Mouse (Mus musculus) lung, postnatal 10 days (tissue): ENCODE results near the gene Nol9.
"Not testable (repeated sequence)": the region's sequence is repeated elsewhere in the genome, so short reads cannot be mapped to it uniquely, and the experiment has no call there.

Experiments
- DNase-seq: peaks from one replicate; pipeline ENCODE4 v3.0.0; 2021

Gene Nol9

DNA sequence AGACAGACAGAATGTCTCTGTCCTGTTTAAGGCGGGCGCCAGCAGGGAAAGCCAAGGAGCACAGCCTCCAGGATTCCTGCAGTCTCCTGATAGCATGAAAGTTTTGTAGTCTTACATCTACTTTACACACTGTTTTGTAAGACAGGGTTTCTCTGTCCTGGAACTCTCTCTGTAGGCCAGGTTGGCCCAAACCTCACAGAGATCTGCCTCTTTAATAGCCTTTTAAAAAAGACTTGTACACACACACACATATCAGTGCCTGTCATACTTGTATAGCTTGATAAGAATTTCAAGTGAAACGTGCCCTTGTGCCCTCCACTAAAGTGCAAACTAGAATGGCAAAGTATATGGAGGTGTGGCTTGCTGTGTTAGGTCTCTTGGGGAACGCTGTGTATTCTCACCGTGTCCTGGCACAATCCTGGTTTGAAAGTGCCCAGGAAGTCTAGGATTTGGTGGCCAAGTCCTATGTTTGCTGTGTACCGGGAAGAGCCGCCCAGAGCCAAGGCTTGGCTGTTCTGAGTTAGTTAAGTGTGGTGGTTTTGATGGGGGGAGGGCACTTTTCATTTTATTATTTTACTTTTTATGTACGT lies 27.9 kb upstream of the Nol9 start:
- no peak for DNase-seq

GRCm38 (mm10) chr4:152012109-152012508 lies 27.0 kb upstream of the Nol9 start:
- DNase-seq = no peak

- DNase-seq = no peak
Observed at GRCm38 (mm10) chr4:152013036-152013813, 25.9 kb upstream of the Nol9 start.

- no peak for DNase-seq
Observed at GRCm38 (mm10) chr4:152019073-152019472, 20.0 kb upstream of the Nol9 start.

- DNase-seq = no peak
Observed at GRCm38 (mm10) chr4:152020024-152020423, 19.1 kb upstream of the Nol9 start.

- DNase-seq = no peak
Observed at GRCm38 (mm10) chr4:152021568-152022097, 17.5 kb upstream of the Nol9 start.

GRCm38 (mm10) chr4:152022506-152022905 lies 16.6 kb upstream of the Nol9 start:
- no peak for DNase-seq

GRCm38 (mm10) chr4:152024525-152024924 lies 14.6 kb upstream of the Nol9 start:
- DNase-seq = no peak

DNA sequence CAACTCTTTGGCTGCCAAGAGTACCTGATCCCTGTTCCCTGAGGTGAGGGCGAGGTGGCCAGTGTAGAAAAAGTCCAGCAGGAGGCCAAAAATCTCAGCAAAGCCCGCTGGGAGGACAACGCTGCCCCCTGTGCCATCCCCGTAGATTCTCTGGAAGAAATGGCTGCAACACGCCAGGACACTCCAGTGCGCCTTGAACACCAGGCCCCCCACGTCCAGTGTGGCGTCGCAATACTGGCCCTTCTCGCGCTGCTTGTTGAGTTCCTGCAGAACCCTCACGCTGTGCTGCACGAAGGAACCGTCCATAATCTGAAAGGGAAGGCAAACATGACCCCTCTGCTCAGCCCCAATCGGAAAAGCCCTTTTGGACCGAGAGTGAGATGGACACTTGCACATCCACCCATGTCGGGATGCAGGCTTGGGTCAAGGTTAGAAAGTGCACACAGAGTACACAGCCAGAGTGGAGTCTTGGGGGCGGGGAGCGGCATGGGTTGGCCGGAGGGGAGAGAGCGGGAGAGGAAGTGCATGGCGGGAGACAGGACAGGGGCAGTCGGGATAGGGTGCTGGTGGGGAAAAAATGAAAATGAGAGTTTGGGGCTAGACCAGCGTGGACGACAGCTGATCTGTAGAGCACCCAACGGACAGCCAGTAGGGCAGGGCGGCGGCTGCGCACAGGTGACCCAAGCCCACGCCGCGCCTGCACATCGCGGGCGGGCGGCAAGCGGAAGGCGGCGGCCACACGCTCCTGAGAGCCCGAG lies 12.2 kb upstream of the Nol9 start:
- peak; percentile 59 for DNase-seq

- DNase-seq = peak; percentile 99
Observed at GRCm38 (mm10) chr4:152027524-152027923, 11.6 kb upstream of the Nol9 start, which contains the start of gene Zbtb48. Gene Zbtb48 (minus strand): TSS chr4:152027671.

GRCm38 (mm10) chr4:152028456-152028855 lies 10.7 kb upstream of the Nol9 start:
- no peak for DNase-seq

GRCm38 (mm10) chr4:152029087-152029486 lies 10.0 kb upstream of the Nol9 start:
- peak; percentile 45 for DNase-seq

- DNase-seq = peak; percentile 71
Observed at GRCm38 (mm10) chr4:152029997-152030396, 9.1 kb upstream of the Nol9 start.

DNA sequence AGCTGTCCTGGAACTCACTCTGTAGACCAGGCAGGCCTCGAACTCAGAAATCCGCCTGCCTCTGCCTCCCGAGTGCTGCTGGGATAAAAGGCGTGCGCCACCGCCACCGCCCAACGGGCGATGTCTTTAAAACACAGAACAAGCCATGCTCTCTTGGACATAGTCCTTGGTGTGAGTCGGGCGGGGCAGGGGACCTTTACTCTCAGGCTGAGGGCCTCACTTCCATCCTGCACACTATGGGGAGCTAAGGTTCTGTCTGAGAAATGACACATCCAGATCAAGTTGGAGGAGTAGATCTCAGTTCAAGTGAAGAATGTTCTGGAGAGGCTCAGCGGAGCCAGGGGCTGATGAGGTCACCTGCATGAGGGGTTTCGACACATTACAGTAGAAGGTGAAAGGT lies 6.2 kb upstream of the Nol9 start:
- DNase-seq = no peak

DNA sequence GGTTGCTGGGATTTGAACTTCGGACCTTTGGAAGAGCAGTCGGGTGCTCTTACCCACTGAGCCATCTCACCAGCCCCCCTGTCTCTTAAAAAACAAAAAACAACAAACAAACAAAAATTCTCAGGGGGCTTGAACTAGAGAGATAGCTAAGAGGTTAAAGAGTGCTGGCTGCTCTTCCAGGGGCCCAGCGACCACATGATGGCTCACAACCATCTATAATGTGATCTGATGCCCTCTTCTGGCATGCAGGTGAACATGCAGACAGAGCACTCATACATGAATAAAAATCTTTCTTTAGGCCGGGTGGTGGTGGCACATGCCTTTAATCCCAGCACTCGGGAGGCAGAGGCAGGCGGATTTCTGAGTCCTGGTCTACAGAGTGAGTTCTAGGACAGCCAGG lies 2.7 kb upstream of the Nol9 start:
- not testable (repeated sequence) for DNase-seq

DNA sequence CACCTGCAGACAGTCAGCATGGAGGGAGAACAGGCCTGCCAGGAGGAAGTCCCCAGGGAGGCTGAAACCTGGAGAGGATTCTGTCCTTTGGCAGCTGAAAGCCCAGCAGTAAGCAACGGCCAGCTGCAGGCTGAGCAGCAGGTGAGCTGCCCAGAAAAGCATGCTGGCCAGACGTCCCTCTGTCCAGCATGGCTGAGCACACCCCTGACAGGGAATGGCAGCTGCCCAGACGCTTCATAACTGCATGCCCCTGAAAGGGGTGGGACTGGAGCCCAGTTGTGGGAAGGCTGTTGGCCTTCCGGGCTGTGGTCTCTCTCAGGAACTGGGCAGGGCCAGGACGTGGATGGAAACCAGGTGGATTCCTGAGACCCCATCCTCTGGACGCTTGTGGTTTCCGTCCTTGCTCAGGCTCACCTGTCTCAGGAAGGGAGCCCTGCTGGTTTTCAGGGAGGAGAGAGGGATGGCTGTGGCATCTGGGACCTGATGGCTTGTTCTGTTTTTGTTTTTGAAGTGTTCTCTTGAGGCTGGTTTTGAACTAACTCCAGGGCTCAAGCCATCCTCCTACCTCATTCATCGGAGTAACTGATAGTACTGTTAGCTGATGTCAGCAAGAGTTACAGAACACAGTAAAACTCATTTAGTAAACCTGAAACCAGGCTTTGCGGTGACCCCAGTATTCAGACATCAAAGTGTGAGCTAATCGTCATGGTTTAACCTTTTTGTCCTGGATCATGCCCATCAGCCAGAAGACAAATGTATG lies 716 bp upstream of the Nol9 start, which contains the start of gene Tas1r1:
Gene Tas1r1, minus strand, starts transcription at position 344 of the 760 bp plus-strand sequence.
- DNase-seq = no peak

DNA sequence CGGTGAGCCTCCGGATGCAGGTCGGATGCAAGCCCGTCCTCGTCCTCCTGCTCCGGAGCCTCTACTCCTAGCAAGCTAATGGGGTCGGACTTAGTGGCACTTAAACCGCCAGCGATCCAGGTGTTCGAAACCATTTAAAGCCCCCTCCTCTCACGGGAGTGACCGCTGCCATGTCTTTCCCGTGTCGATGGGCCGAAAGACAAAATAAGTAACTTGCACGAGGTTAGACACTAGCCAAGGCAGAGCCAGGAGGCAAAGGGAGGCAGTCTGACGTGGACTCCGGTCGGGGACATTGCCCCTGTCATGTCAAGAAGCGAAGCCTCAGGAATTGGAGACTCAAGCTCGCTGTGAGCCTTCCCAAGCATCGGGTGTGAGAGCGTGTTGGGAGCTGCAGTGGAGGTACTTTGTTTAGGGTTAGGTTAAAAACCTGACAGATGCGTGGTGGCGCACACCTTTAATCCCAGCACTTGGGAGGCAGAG lies 750 bp downstream of the Nol9 start:
- no peak for DNase-seq

DNA sequence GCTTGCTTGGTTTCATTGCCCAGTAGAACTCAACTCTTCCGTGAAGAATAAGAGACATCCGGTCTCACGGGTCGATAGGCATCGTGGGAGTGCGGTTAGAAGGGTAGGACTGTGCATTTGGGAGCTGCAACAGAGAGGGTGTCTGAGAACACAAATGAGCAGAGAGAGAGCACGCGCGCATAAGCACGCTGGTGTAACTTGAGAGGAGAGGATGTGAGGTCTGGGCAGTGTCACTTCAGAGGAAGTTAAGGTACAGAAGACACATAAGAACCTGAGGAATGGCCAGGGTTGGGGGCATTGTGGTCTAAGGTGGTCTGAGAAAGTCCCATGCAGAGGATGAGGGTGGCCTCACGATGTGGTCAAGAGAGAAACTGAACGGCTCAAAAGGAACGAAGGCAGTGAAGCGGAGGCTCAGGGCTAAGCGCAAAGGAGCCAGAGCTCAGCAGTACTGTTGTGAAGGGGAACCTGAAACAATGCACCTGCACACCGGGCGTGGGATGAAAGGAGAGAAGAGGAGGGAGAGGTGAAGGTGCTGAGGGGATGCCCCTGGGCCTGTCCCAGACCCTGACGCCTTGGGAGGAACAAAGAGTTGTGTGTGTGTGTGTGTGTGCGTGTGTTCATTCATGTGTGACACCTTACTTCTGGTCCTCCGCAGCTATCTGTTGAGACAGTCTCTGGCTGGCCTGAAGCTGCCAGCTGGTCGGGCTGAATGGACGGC lies 3.0 kb downstream of the Nol9 start:
- no peak for DNase-seq

GRCm38 (mm10) chr4:152043171-152043570 lies 4.0 kb downstream of the Nol9 start:
- DNase-seq = no peak

DNA sequence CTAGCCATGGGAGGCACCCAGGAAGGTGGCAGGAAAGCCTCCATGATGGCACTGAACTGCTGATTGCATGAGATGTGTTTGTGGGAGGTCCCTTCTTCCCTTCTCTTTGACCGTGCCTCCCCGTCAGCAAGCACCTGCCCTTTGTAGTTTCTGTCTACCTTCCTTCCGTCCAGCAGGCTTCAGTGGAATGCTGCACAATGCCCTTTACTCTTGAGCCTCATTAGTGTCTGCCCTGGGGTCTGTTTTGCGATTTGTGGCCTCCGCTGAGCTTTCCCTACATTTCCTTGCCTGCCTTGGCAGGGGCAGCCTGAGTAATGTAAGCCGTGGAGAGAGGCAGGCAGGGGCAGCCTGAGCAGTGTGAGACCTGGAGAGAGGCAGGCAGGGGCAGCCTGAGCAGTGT lies 5.5 kb downstream of the Nol9 start:
- DNase-seq = no peak

DNA sequence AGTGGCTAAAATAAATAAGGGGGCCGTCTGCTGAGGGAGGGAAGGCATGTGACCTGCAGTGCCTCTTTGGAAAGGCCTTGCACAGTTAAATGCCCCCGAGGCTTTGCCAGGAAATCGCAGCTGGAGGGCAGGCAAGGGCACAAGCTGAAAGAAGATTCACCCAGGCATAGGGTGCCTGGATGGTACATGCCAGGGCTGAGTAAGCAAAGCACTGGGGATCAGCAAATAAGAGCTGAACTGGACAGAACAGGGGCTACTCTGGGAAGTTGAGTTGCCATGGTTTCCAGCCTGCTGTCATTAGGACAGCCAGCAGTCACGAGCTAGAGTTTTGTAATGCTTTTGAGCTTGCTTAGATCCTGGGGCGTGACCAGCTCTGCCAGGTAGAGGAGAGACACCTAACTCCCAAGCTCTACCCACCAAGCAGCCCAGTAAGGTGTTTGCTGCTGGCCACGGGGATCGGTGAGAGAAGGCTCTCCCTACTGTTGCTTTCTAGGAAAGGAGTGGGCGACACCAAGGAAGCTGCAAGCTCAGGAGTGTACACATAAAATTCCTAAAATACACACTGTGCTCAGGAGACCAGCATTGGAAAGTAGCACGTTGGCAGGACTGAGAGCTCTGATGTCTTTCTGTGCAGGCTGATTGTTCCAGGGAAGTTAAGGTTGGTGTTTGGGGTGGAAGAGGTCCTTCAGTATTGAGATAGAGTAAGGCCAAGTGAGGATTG lies 23.4 kb downstream of the Nol9 start:
- DNase-seq = no peak
